Mouse (Mus musculus) kidney, adult 2 months (tissue): ENCODE measurements around the gene Phf2. TPM values are rescaled to one million over a fixed set of nuclear protein-coding genes. Genes with fewer than 3 reads are reported as not detected.
"Not testable (repeated sequence)": the region's sequence is repeated elsewhere in the genome, so short reads cannot be mapped to it uniquely, and the experiment has no call there.

Experiments
- DNase-seq: peaks from one replicate; pipeline ENCODE4 v3.0.0; 2021
- H3K27ac ChIP-seq: fragments of 200-500 bp; 2 replicates; pipeline ENCODE4 v1.5.1; 2012; ENCODE audit warnings: low read depth, low read length, control low read depth, inconsistent platforms; ENCODE audit not compliant: insufficient read depth
- H3K27me3 ChIP-seq: fragments of 200-500 bp; replicated peaks from 2 replicates; pipeline ENCODE4 v1.6.1; 2012; ENCODE audit warnings: mild to moderate bottlenecking, moderate library complexity, low read length, inconsistent platforms; ENCODE audit not compliant: control insufficient read depth, insufficient read depth
- H3K36me3 ChIP-seq: fragments of 200-500 bp; 2 replicates; pipeline ENCODE4 v1.6.1; 2012; ENCODE audit warnings: mild to moderate bottlenecking, moderate library complexity, low read length, inconsistent platforms; ENCODE audit not compliant: control insufficient read depth, insufficient read depth
- H3K4me1 ChIP-seq: fragments of 200-500 bp; 2 replicates; pipeline ENCODE4 v1.6.1; 2011; ENCODE audit warnings: low read length; ENCODE audit not compliant: control insufficient read depth, insufficient read depth
- H3K4me3 ChIP-seq: fragments of 200-500 bp; 2 replicates; pipeline ENCODE4 v1.5.1; 2011; ENCODE audit warnings: mild to moderate bottlenecking, low read depth, low read length, control low read depth; ENCODE audit not compliant: insufficient read depth
- CTCF ChIP-seq: fragments of 200-500 bp; conservative IDR thresholded peaks from 2 replicates; pipeline ENCODE4 v1.5.1; 2011; ENCODE audit warnings: low read depth, mild to moderate bottlenecking, control low read depth, low read length, moderate library complexity, mixed read lengths; ENCODE audit not compliant: insufficient read depth, insufficient read length
- POLR2A ChIP-seq: fragments of 200-500 bp; IDR thresholded peaks from one replicate; pipeline ENCODE4 v1.6.1; 2011; ENCODE audit warnings: low read depth, low read length, control low read depth
- WGBS: fragments of 180-500 bp; shearing (Covaris S2); methylation state at CpG from one replicate; pipeline ENCODE4 v1.1.7; 2018; 5-methylcytosine and 5-hydroxymethylcytosine counted together
- polyA plus RNA-seq: library from polyadenylated mRNA; depleted of rRNA; stranded (reverse); fragments of >200 nt; gene quantifications from 2 replicates; pipeline ENCODE4 v1.2.3, GENCODE M21; 2012

Gene Phf2
- polyA plus RNA-seq, 1 experiment, result 15.2 TPM

- TF ChIP-seq POLR2A (no peak), CTCF (no peak)
- WGBS, result 69% methylated on average over 7 of the region's 7 CpGs
- no peak for DNase-seq
- Histone ChIP-seq H3K27me3 (no peaks in the 10 kb centered on the region), H3K4me3 (no peak overlapping the region), H3K27ac (no peak overlapping the region), H3K36me3 (peaks cover 2% of the 10 kb centered on the region; the same call in 1 of the 2 replicates), H3K4me1 (no peaks in the 10 kb centered on the region)
These were observed 60.6 kb downstream of the Phf2 start for GRCm38 (mm10) chr13:48810274-48810823.

GRCm38 (mm10) chr13:48809668-48810067, 61.3 kb downstream of the Phf2 start:
- H3K4me1 ChIP-seq, H3K27ac ChIP-seq, DNase-seq, H3K27me3 ChIP-seq, H3K36me3 ChIP-seq, H3K4me3 ChIP-seq: not testable (repeated sequence)
- 92% methylated on average over 4 of the region's 4 CpGs for WGBS

GRCm38 (mm10) chr13:48807481-48808031, 63.4 kb downstream of the Phf2 start:
- no peak overlapping the region for H3K4me3 ChIP-seq
- no peaks in the 10 kb centered on the region for H3K36me3 ChIP-seq
- no peaks in the 10 kb centered on the region for H3K4me1 ChIP-seq
- peak; percentile 49 for DNase-seq
- H3K27me3 ChIP-seq, result no peaks in the 10 kb centered on the region
- TF ChIP-seq CTCF (peak; percentile 84), POLR2A (no peak)
- no peak overlapping the region for H3K27ac ChIP-seq
- 77% methylated on average over 5 of the region's 5 CpGs for WGBS

- Histone ChIP-seq H3K36me3 (no peaks in the 10 kb centered on the region), H3K27ac (no peak overlapping the region), H3K4me1 (no peaks in the 10 kb centered on the region), H3K27me3 (no peaks in the 10 kb centered on the region), H3K4me3 (no peak overlapping the region)
- DNase-seq, result no peak
- WGBS, result 81% methylated on average over 15 of the region's 15 CpGs
- no peak for TF ChIP-seq CTCF
- no peak for TF ChIP-seq POLR2A
These were observed 68.7 kb downstream of the Phf2 start for GRCm38 (mm10) chr13:48802181-48802580.

GRCm38 (mm10) chr13:48800850-48801546, 69.9 kb downstream of the Phf2 start:
- TF ChIP-seq POLR2A (no peak), CTCF (peak; percentile 79)
- DNase-seq, result peak; percentile 48
- Histone ChIP-seq H3K36me3 (no peaks in the 10 kb centered on the region), H3K4me1 (no peaks in the 10 kb centered on the region), H3K27me3 (no peaks in the 10 kb centered on the region), H3K27ac (no peak overlapping the region), H3K4me3 (no peak overlapping the region)
- 37% methylated on average over 11 of the region's 11 CpGs for WGBS

- TF ChIP-seq POLR2A, result no peak
- no peak for TF ChIP-seq CTCF
- no peak overlapping the region for H3K27ac ChIP-seq
- WGBS, result 41% methylated on average over 14 of the region's 14 CpGs
- H3K4me1 ChIP-seq, result no peaks in the 10 kb centered on the region
- no peaks in the 10 kb centered on the region for H3K36me3 ChIP-seq
- peak; percentile 40 for DNase-seq
- H3K4me3 ChIP-seq, result no peak overlapping the region
- H3K27me3 ChIP-seq, result no peaks in the 10 kb centered on the region
These were observed 72.6 kb downstream of the Phf2 start for GRCm38 (mm10) chr13:48798256-48798771.

- no peaks in the 10 kb centered on the region for H3K27me3 ChIP-seq
- no peaks in the 10 kb centered on the region for H3K4me1 ChIP-seq
- TF ChIP-seq POLR2A, result no peak
- TF ChIP-seq CTCF, result no peak
- no peak for DNase-seq
- no peaks in the 10 kb centered on the region for H3K36me3 ChIP-seq
- H3K4me3 ChIP-seq, result no peak overlapping the region
- no peak overlapping the region for H3K27ac ChIP-seq
- 54% methylated on average over 11 of the region's 11 CpGs for WGBS
These were observed 74.0 kb downstream of the Phf2 start for GRCm38 (mm10) chr13:48796906-48797305.
